Mouse (Mus musculus): ENCODE measurements around the gene Nab2. TPM values are rescaled to one million over a fixed set of nuclear protein-coding genes. Genes with fewer than 3 reads are reported as not detected.
"Not testable (repeated sequence)": the region's sequence is repeated elsewhere in the genome, so short reads cannot be mapped to it uniquely, and the experiment has no call there.

Nab2 gene
- polyA plus RNA-seq, 1 experiment from 2014 or later = 3.9 TPM

DNA sequence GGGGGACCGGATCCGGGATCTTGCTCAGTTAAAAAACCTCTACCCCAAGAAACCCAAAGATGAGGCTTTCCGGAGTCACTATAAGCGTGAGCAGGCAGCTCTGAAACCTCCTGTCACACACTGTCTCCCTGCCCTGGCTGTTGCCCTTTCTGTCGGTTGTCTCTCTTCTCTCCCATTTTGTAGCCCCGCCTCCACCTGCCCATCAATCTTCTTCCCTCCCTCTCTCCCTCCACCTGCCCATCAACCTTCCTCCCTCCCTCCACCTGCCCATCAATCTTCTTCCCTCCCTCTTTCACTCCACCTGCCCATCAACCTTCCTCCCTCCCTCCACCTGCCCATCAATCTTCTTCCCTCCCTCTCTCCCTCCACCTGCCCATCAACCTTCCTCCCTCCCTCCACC is 10.8 kb downstream of the Nab2 start:
- H3K9me3 ChIP-seq (replicated peaks); H3K36me3 ChIP-seq; DNase-seq (ENCODE audit: low spot score); H3K4me3 ChIP-seq; H3K27ac ChIP-seq (replicated peaks): not testable (repeated sequence)
- H3K4me1 ChIP-seq = peaks cover 32% of the 10 kb centered on the region
- 48% methylated on average over 6 of the region's 6 CpGs for whole genome bisulfite sequencing
- H3K27me3 ChIP-seq (ENCODE audit: low read depth, poor library complexity, severe bottlenecking) = peaks cover 59% of the 10 kb centered on the region

DNA sequence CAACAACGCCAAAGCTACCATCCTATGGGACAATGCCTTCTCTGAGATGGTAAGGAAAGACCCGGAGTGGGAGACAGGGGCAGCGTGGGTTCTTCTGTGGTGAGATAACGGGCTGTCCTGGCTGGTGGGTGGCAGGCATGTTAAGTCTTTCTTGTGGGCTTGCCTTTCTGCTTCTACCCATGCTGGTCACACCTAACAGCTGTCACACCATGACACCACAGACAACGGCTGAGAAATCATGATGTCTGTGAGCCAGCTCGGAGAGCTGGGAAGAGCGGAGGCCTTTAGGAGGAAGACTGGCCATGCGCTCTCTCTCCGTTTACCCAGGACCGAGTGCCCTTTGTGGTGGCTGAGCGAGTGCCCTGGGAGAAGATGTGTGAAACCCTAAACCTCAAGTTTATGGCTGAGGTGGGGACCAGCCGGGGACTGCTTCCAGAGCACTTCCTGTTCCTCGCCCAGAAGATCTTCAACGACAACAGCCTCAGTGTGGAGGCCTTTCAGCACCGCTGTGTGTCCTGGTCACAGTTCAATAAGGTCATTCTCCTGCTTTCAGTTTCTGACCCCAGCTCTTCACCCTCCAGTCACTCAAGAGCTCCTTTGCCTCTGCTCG is 13.3 kb downstream of the Nab2 start:
- no peak for DNase-seq (ENCODE audit: low spot score)
- WGBS = 81% methylated on average over 16 of the region's 16 CpGs
- Histone ChIP-seq H3K4me1 (peaks cover 17% of the 10 kb centered on the region), H3K27me3 (ENCODE audit: low read depth, poor library complexity, severe bottlenecking) (peaks cover 39% of the 10 kb centered on the region), H3K9me3 (replicated peaks) (no peaks in the 10 kb centered on the region), H3K36me3 (peaks cover 2% of the 10 kb centered on the region; the same call in 1 of the 2 replicates), H3K27ac (replicated peaks) (no peak overlapping the region), H3K4me3 (no peak overlapping the region)

DNA sequence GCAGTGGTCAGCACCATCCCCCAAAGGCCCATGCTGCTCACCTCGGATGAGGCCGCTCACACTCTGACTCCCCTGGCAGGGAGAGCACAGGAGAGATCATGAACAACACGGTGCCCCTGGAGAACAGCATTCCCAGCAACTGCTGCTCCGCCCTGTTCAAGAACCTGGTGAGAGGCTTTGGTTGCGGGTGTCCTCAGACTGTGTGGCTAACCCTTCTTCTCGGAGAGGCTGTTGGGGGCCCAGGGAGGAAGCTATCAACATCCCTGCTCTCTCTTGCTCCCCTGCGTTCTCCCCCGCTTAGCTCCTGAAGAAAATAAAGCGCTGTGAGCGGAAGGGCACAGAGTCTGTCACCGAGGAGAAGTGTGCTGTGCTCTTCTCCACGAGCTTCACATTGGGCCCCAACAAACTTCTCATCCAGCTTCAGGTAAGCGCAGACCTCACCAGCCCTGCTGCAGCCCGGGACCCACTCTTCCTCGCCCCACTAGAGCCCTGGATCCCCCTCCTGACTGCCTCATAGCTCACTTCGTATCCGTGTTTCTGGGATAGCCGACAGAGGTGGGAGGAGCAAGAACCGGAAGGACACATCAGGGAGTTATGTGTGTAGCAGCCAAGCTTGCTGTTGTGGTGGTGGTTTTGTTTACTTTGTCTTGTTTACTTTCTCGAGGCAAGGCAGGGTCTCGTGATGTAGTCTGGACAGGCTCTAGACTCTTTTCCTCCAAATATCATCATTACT is 15.3 kb downstream of the Nab2 start:
- Histone ChIP-seq H3K4me1 (peaks cover 12% of the 10 kb centered on the region), H3K4me3 (peak overlapping the region; percentile 14; the same call in 1 of the 2 replicates), H3K27me3 (ENCODE audit: low read depth, poor library complexity, severe bottlenecking) (peaks cover 19% of the 10 kb centered on the region; the same call in 1 of the 2 replicates), H3K36me3 (peaks cover 2% of the 10 kb centered on the region; the same call in 1 of the 2 replicates), H3K9me3 (replicated peaks) (no peaks in the 10 kb centered on the region), H3K27ac (replicated peaks) (no peak overlapping the region)
- 50% methylated on average over 21 of the region's 21 CpGs for WGBS
- no peak for DNase-seq (ENCODE audit: low spot score)

DNA sequence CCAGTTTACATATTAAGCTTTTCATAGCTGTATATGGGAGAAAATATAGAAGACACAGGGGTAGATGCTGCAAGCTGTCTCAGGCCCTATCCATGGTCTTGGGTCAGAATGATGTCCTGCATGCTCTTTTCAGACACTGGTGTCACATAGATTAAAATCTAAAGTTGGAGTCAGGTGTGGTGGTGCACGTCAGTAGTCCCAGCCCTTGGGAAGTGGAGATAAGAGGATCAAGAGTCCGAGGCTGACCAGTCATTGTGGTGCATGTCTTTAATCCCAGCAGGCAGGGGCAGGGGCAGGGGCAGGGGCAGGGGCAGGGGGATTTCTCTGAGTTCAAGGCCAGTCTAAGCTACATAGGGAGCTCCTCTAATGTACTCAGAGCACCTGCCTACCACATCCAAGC is 22.6 kb downstream of the Nab2 start:
- Histone ChIP-seq H3K27ac (replicated peaks) (no peak overlapping the region), H3K27me3 (ENCODE audit: low read depth, poor library complexity, severe bottlenecking) (peaks cover 39% of the 10 kb centered on the region), H3K36me3 (no peaks in the 10 kb centered on the region), H3K4me1 (peaks cover 28% of the 10 kb centered on the region), H3K4me3 (no peak overlapping the region), H3K9me3 (replicated peaks) (no peaks in the 10 kb centered on the region)
- 25% methylated on average over 2 of the region's 2 CpGs for WGBS
- no peak for DNase-seq (ENCODE audit: low spot score)

DNA sequence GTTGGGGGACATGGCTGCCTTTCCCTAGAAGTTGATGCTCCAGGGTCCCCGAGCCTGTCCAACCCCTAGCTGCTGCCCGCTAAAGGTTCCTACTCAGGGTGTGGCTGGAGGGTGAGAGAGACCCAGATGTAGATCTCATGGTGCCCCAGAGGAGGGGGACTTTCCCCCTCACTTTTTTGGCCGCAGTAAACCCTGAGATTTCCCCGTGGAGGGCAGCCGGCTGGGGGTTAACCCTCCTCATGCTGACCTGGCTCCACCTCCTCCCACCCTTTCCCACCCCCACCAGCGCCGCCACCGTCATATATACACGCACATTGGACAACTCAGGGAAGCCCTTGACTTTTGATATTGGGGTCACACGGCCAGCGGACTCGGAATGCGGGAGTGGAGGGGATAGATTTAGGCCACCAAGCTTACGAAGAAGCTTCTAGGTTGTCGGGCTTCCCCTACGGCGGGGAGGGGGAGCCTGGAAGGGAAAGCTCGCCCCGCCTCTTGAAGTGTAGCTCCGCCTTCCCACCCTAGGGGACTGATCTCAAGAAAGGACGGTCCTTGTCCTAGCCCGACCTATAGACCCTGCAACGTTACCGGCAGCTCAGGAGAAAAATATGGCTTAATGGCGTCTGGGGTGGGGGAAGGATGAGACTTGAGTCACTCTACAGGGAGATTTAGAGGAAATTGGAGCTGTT is 24.7 kb downstream of the Nab2 start:
- Histone ChIP-seq H3K27ac (replicated peaks) (peak overlapping the region; percentile 81), H3K9me3 (replicated peaks) (no peaks in the 10 kb centered on the region), H3K4me3 (peak overlapping the region; percentile 52), H3K4me1 (peaks cover 28% of the 10 kb centered on the region), H3K36me3 (no peaks in the 10 kb centered on the region), H3K27me3 (ENCODE audit: low read depth, poor library complexity, severe bottlenecking) (peaks cover 34% of the 10 kb centered on the region)
- 1% methylated on average over 25 of the region's 25 CpGs for WGBS
- peak; percentile 55 for DNase-seq (ENCODE audit: low spot score)

DNA sequence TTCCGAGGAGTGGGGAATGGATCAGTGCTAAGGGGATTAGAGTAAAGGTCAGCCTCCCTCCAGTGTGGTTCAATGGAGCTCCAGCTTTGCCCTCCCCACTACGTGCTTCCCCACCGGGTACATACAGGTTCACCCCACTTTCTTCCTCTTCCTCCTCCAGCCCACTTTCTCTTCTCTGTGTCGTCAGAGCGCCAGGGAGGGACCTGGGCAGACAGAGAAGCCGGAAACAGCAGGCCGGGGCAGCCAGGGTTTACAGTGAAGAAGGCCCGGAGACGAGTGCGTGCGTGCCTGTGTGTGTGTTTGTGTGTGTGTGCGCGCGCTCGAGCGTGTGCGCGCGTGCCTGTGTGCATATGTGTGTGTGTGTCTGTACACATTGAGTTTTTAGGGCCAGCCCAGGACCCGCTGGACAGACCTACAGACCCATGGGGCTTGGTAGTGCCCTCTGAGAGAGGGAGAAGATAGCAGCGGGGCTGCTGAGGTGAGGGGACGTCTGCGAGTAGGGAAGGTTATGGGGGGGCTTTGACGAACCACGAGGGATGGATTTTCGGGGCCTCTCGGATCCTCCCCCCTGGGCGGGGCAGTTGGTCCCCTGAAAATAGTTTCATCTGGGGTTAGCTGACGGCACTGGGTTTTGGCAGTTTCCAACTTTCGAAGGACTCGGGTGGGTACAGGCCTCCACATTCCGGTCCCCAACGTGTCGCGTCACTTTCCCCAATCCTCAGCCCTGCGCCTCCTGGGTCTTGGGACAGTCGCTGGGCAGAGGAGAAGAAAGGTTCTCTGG is 25.4 kb downstream of the Nab2 start, which contains the start of gene Stat6:
Gene Stat6, plus strand, starts transcription at position 215 of the 781 bp plus-strand sequence.
- peak within 1 kb of the TSS; percentile 52 for H3K4me3 ChIP-seq
- 3% methylated on average over 37 of the region's 37 CpGs for WGBS
- H3K4me1 ChIP-seq = peaks cover 28% of the 10 kb centered on the region
- peaks cover 34% of the 10 kb centered on the region for H3K27me3 ChIP-seq (ENCODE audit: low read depth, poor library complexity, severe bottlenecking)
- DNase-seq (ENCODE audit: low spot score) = peak; percentile 63
- H3K27ac ChIP-seq (replicated peaks) = peak within 1 kb of the TSS; percentile 81
- H3K9me3 ChIP-seq (replicated peaks) = no peaks in the 10 kb centered on the region
- H3K36me3 ChIP-seq = no peaks in the 10 kb centered on the region

DNA sequence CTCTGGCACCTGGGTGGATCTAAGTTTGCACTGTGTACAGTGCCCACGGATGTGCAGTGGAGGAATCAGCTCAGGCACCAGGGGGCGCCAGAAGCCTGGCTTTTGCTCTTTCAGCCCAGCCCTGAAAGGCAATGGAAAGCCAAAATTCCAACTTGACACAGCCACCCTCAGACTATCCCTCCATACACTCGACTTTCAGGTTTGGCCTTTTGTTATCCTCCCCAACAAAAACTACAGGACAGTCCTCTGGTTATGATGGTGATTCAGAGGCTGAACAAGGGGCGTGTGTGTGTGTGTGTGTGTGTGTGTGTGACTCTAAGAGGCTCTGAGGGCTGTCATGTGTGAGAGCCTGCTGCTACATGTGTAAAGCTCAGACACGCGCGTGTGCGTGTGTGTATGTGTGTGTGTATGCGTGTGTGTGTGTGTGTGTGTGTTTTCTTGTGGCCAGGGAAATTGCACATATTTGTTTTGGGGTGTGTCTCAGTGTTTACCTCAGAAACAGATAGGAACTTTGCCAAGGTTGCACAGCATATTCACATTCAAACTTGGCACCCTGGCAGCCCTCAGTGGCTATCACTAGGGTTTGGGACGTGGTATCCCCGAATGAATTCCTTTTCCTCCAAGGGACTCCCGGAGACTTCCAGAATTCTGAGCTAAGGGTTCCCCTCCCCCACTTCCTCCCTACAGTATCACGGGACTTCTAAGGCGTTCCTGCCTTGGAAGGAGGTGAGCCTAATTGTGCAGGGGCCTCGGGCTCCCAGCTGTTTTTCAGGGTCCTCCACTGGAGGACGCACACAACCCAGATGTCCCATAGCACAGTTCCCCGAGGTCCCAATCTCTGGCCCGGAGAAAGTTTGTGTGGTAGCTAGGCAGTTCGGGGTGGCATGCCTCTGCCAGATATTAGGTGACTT is 26.3 kb downstream of the Nab2 start:
- WGBS = 5% methylated on average over 19 of the region's 19 CpGs
- H3K4me3 ChIP-seq = peak overlapping the region; percentile 52

DNA sequence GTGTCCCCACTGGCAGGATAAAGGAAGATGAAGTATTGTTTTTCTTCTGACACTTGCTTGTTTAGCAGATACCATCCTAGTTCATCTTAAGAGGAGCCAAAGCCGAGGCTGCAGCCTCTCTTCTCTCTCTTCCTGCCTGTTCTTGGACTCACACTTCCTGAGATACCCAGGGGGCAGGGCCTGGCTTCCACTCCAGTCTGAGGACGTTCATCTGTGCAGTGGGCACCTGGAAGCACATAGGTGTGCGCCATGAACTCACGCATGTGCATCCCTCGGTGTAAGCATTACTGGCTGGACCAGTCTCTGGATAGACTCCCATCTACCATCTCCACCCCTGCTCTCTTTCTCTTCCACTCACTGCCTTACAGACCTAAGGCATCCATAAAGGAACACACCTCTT is 27.9 kb downstream of the Nab2 start:
- no peak for DNase-seq (ENCODE audit: low spot score)
- WGBS = 85% methylated on average over 5 of the region's 5 CpGs
- H3K4me1 ChIP-seq = peaks cover 28% of the 10 kb centered on the region
- peaks cover 34% of the 10 kb centered on the region for H3K27me3 ChIP-seq (ENCODE audit: low read depth, poor library complexity, severe bottlenecking)
- H3K36me3 ChIP-seq = no peaks in the 10 kb centered on the region
- no peaks in the 10 kb centered on the region for H3K9me3 ChIP-seq (replicated peaks)
- H3K27ac ChIP-seq (replicated peaks) = no peak overlapping the region
- no peak overlapping the region for H3K4me3 ChIP-seq

More for the DNA sequence above, 26.3 kb downstream of the Nab2 start:
- peaks cover 34% of the 10 kb centered on the region for H3K27me3 ChIP-seq (ENCODE audit: low read depth, poor library complexity, severe bottlenecking)
- H3K27ac ChIP-seq (replicated peaks) = peak overlapping the region; percentile 81
- H3K4me1 ChIP-seq = peaks cover 28% of the 10 kb centered on the region
- peak; percentile 82 for DNase-seq (ENCODE audit: low spot score)
- no peaks in the 10 kb centered on the region for H3K36me3 ChIP-seq
- no peaks in the 10 kb centered on the region for H3K9me3 ChIP-seq (replicated peaks)

DNA sequence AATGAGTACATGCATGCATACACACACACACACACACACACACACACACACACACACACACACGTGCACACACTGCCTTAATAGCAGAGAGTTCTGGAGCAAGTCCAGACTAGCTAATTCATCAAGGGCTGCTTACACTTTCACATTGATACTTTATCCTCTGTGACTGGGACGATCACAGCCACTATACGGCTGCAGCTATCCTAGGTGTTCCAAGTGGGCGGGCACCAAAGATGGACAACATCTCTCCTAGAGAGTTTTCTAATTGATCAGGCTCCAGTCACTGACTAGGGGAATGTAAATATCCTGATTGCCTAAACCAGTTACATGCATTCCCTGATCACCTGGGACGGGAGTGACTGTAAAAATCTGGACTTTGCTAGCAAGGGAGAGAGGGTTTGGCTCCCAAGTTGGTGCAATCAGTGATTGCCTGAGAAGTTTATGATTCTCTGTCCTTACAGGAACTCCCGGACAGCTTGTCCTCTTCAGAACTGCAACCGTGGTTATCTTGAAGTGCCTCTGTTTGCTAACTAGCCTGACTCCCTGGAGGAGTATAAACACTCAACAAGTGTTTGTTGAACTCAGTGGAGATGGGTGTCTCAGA is 35.6 kb downstream of the Nab2 start:
- 77% methylated on average over 7 of the region's 7 CpGs for WGBS
- H3K4me1 ChIP-seq = no peaks in the 10 kb centered on the region
- H3K27me3 ChIP-seq (ENCODE audit: low read depth, poor library complexity, severe bottlenecking) = no peaks in the 10 kb centered on the region
- DNase-seq (ENCODE audit: low spot score) = no peak
- no peaks in the 10 kb centered on the region for H3K9me3 ChIP-seq (replicated peaks)
- H3K27ac ChIP-seq (replicated peaks) = no peak overlapping the region
- H3K36me3 ChIP-seq = no peaks in the 10 kb centered on the region
- no peak overlapping the region for H3K4me3 ChIP-seq

DNA sequence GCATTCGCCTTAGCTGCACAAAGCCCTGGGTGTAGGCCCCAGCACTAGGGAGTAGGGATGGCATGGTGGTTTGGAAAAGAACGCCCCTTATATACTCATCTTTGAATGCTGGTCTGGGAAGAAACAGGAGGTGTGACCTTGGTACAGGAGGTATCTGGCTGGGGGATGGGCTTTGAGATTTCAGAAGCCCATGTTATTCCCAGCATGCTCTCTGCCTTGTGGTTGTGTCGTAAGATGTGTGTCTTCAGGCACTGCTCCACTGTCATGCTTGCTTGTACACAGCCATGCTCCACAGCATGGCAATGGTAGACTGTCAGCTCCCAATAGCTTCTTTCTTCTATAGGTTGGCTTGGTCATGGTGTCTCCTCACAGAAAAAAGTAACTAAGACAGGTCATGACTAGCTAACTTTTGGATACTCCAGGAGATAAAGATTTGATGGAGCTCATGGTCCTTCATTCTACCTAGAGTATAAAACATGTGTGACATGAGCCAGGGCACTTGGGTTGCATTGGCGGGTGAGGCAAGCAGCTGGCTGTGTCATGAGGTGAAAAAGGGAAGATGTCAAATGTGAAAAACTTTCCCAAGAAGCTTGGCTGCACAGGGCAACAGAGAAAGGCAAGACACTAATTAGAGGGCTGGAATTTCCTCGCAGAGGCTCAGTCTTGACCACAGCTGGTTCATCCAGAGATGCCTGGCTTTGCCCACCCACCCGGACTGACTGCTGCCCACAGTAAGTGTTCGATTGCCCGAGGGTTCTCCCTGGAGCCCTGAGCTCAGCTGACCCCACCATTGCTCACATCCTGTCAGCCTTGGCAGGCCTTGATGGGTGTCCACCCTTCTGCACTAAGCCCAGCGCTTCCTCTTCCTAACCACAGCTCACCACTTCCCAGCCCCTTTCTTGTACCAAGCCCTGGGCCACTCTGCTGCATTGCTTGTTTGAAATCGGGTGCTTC is 36.8 kb downstream of the Nab2 start:
- Histone ChIP-seq H3K36me3 (no peaks in the 10 kb centered on the region), H3K4me1 (no peaks in the 10 kb centered on the region), H3K9me3 (replicated peaks) (no peaks in the 10 kb centered on the region; the same call in 1 of the 2 replicates), H3K27me3 (ENCODE audit: low read depth, poor library complexity, severe bottlenecking) (no peaks in the 10 kb centered on the region), H3K4me3 (no peak overlapping the region), H3K27ac (replicated peaks) (no peak overlapping the region)
- 88% methylated on average over 10 of the region's 10 CpGs for WGBS
- no peak for DNase-seq (ENCODE audit: low spot score)
